Mouse (Mus musculus) embryo, embryonic 9.5 days (tissue): ENCODE results near the gene Spaca3.
A peak's percentile ranks its signal among the peaks of the same experiment; 100 is the strongest.

Experiments
- DNase-seq: peaks from one replicate; pipeline ENCODE4 v3.0.0-alpha.2; 2017; ENCODE audit errors: extremely low spot score

Spaca3 gene

GRCm38 (mm10) chr11:80868039-80868438 is 9.9 kb downstream of the Spaca3 start:
- DNase-seq: no peak

- DNase-seq: peak; percentile 68
These were observed 14.6 kb downstream of the Spaca3 start for GRCm38 (mm10) chr11:80872509-80873474.

GRCm38 (mm10) chr11:80877131-80877651 is 19.0 kb downstream of the Spaca3 start:
- DNase-seq: no peak

GRCm38 (mm10) chr11:80878026-80878425 is 19.9 kb downstream of the Spaca3 start:
- no peak for DNase-seq

GRCm38 (mm10) chr11:80882229-80882810 is 24.2 kb downstream of the Spaca3 start:
- no peak for DNase-seq

- no peak for DNase-seq
These were observed 26.5 kb downstream of the Spaca3 start for GRCm38 (mm10) chr11:80884521-80885231.

GRCm38 (mm10) chr11:80886365-80886764 is 28.2 kb downstream of the Spaca3 start:
- DNase-seq: no peak

GRCm38 (mm10) chr11:80887021-80887420 is 28.9 kb downstream of the Spaca3 start:
- no peak for DNase-seq

GRCm38 (mm10) chr11:80889336-80890063 is 31.3 kb downstream of the Spaca3 start:
- no peak for DNase-seq

- DNase-seq: no peak
These were observed 37.7 kb downstream of the Spaca3 start for GRCm38 (mm10) chr11:80895853-80896252.

GRCm38 (mm10) chr11:80900555-80900954 is 42.4 kb downstream of the Spaca3 start:
- DNase-seq: no peak

- no peak for DNase-seq
These were observed 44.5 kb downstream of the Spaca3 start for GRCm38 (mm10) chr11:80902664-80903063.

GRCm38 (mm10) chr11:80903426-80903825 is 45.3 kb downstream of the Spaca3 start:
- DNase-seq: no peak

GRCm38 (mm10) chr11:80904559-80904958 is 46.4 kb downstream of the Spaca3 start:
- no peak for DNase-seq

- DNase-seq: peak; percentile 43
These were observed 48.3 kb downstream of the Spaca3 start for GRCm38 (mm10) chr11:80906456-80906855.

GRCm38 (mm10) chr11:80907820-80908219 is 49.7 kb downstream of the Spaca3 start:
- no peak for DNase-seq

GRCm38 (mm10) chr11:80912721-80913120 is 54.6 kb downstream of the Spaca3 start:
- no peak for DNase-seq

GRCm38 (mm10) chr11:80913408-80914024 is 55.4 kb downstream of the Spaca3 start:
- no peak for DNase-seq
